Mouse (Mus musculus) cerebellum, adult 8-10 months (tissue): Measurements from ENCODE around the gene D130052B06Rik.

Experiments
- DNase-seq: peaks from one replicate; pipeline ENCODE4 v3.0.0; 2022

D130052B06Rik gene

DNA sequence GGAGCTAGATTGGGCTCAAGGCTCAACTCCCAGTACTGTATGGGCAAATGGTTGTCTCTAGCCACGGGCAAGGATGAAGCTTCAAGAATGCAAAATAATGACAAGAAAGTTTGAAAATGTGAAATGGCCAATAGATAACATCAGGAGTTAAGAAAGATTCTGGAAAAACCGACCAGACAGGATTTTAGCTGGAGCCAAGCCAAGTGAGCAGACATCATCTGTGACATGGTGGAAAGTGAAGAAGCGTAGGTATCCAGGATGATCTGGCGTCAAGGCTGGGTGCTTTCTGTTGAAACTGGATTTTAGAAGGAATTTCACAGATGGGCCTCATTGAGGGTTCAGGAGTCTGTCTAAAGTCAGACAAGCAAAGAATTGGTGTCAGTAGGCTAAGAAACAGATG, at the start of gene D130052B06Rik:
Gene D130052B06Rik, plus strand, starts transcription at position 317 of the 400 bp plus-strand sequence.
- DNase-seq, result no peak

DNA sequence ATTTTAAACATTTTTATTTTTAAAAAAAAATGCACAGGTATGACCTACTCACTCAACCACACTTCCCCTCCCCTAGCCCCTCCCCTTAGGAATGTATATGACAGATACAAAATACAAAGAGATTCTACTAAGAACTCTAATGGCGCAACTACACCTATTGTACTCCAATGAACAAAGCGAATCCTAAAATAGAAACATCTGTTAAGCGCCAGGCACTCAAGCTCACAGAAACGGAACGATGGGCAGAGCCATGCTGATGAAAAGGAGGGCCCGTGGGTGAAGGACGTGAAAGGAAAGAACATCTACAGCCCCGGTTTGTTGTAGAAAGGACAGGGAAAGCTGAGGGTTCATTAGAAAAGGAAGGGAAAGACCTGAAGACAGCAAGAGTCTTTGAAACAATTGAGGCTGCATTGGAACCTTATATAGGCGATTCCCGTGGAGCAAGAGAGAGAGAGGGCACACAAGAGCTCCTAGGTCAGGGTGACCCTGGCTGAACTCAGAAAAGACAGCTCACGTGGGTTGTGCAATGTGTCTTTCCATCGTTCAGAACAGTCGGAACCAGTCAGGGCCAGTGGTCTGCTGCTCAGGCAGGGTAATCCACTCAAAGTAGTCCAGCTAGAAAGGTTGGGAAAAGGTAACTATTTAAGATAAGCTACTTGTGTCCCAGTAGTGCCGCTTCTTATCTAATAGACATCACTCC, 48.1 kb upstream of the D130052B06Rik start:
- no peak for DNase-seq

DNA sequence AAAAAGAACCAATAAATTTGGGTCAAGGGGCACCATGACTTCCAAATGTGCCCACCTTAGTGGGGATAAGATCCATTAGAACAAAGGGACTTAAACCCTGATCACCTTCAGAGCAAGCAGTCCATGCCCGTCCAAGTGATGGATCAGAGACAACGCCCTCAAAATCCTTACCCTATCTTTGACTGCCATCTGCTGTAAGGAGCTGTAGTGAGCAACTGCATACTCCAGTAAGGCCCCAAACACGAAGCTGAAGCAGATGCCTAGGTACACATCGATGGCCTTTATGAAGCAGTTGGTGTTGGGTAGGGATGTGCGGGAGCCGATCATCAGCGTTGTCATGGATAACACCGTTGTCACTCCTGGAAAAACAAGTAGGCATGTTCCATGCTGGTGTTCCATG, 45.0 kb upstream of the D130052B06Rik start:
- peak; percentile 36 for DNase-seq

DNA sequence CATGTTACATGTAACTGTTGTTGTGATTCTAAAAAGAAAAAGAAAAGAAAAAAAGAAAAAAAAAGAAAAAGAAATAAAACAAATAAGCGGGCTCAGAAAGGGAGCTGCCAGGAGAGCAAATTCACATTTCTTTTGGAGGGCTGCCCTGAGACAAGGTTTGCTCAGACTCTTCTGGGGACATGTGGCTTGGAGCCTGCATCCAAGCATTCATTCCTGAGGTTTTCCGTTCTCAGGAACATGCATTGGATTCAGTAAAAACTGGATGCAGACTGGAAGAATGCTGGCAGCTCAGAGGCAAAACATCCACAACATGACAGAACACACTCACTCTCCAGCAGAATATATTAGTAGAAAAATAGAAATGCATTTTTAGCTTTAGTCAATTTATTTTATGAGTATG, 35.2 kb upstream of the D130052B06Rik start:
- no peak for DNase-seq

DNA sequence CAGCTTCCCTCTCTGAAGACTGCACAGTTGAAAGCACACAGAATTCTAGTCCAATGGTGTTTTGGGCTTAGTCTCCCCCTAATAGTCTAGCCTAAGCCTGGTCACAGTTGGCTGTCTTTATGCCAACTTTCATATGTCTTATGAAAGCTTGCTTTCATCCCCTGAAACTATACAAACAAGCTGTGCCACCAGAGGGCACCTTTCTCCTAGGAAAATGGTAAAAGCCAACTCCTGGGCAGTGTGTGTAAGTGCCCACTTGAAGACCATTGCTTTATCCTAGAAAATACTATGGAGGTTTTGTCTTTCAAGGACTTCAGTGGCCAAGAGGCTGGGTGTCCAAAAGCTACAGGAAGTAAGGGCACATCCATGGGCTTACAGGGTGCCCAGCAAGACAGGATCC, 28.7 kb upstream of the D130052B06Rik start:
- no peak for DNase-seq

DNA sequence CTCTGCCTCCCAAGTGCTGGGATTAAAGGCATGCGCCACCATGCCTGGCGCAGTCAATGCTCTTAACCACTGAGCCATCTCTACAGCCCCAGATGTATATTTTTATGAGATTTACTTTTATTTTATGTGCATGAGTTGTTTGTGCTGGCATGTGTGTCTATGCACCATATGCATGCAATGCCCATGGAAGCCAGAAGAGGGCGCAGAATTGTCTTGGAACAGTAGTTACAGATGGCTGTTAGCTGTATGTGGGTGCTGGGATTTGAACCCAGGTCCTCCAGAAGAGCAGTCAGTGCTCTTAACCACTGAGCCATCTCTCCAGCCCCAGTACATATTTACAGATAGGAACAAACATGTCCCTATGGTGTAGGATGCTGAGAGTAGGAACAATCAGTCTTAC, 24.2 kb upstream of the D130052B06Rik start:
- no peak for DNase-seq

DNA sequence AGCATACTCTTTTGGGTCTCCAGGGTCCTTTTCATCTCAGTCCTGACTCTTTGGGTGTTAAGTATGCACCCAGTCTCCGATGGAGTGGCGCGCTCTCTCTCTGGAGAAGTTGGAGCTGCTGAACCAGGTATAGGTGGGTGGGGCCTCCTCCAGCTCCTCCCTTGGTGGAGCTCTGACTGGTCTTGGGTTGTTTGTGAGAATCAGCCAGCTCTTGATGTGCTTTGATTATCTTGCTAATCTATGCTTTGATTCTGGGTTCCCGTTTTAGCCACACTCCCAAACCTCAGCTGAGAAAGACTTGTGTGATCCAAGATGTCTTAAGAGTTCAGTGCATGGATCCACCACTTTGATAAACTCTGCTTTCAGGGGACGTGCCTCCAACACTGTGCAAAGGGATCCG, 20.2 kb upstream of the D130052B06Rik start, which contains the start of gene Gabrp:
Gene Gabrp, minus strand, starts transcription at position 101 of the 400 bp plus-strand sequence.
- no peak for DNase-seq

DNA sequence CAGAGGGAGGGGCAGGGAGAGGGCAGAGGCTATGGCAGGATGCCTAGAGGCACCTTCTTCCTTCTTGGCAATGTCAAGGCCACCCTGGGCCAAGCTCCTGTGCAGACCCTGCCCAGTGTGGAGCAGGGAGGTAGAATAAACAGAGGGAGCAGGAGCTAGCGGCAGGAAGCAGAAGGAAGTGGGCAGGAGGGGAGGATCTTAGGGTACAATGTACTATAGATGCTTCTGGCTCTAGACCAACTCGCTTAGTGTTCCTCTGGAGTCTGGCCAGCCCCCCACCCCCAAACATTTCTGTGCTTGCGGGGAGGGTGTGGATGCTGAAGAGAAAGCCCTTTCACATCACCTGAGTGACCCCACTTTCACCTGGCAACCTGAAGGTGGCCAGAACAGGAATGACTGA, 19.5 kb upstream of the D130052B06Rik start:
- no peak for DNase-seq

DNA sequence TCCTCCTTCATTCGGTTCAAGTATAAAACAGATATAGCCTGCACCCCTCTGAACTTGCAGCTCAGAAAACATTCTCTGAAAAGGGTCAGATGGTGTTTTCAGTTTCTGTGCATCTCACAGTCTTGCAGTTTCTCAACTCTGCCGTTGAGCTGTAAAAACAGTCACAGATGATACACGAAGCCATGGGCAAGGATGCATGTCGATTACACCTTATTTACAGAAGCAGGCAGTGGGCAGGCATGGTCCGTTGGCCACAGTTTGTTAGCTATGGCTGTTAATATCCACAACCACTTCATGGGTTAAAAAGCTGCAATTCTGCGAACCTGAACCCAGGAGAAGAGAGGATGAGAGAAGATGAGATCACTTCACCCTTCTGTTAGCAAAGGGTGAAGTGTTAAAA, 12.5 kb upstream of the D130052B06Rik start:
- no peak for DNase-seq

DNA sequence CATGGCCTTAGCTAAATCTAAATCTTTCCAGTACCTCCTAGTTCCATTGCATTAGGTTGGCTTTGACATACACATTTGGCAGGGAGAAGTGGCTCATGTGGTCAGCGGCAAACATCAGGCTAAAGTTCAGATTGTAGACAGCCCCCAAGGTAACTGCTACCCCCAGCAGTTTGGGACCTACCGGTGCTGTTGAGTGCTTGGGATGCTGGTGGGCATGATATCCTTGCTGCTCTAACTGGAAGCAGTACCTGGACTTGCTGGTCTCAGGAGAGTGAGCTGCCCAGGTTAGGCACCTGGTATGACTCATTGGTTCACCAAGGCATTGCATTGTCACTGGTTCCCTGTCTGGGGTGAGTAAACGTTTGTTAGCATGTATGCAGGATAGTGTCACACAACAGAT, 8.3 kb upstream of the D130052B06Rik start:
- DNase-seq, result no peak

DNA sequence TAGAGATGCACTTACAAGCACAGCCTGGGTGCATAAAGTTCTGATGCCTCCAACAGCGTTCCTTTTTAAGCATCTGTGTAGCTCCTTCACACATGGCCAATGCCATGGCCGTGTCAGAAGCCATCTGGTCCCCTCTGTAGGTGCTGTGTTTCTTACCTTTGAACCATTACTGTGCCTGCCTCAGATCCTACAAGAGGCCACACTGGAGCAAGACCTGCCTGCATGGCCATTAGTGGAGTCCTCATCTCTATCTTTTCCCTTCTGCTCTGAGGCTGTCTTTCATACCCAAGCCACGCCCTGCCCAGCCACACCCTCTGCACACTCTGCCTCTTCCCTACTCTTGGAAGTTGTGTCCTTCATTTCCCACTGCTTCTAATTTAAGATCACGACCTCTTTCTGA, 6.3 kb upstream of the D130052B06Rik start:
- DNase-seq, result no peak

DNA sequence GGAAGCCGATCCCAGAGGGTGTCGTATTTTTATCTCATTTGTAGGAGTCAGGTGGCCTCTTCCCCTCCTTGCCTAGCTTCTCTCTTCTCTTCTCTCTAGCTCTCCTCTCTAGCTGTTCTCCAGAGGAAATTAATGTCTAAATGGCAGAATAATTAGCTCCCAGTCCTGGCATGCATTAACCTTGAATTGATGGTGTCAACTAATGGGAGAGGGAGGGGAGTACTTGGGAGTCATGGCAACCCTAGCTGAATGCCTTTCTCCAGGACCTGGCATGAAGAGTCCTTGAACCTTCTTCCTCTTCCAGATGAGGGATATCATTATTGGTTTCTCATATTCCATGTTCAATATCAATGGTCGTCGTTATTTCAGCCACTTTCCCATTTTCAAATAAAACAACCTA, 2.4 kb upstream of the D130052B06Rik start:
- no peak for DNase-seq

DNA sequence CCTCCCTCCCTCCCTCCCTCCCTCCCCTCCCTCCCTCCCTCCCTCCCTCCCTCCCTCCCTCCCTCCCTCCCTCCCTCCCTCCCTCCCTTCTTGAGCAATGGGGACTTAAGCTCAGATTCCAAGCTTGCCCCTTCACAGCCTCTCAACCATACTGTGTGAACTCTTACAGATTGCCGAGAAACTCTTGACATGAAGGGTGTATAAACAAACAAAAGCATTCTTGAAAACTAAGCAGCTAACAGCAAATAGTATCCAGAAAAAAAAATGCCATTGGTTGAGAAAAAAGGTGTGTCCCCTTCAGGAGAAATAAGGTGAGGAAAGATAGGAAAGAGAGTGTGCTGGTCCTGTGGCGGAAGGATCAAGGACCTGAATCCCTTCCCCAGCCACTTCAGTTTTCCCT, 4.1 kb downstream of the D130052B06Rik start:
- no peak for DNase-seq

DNA sequence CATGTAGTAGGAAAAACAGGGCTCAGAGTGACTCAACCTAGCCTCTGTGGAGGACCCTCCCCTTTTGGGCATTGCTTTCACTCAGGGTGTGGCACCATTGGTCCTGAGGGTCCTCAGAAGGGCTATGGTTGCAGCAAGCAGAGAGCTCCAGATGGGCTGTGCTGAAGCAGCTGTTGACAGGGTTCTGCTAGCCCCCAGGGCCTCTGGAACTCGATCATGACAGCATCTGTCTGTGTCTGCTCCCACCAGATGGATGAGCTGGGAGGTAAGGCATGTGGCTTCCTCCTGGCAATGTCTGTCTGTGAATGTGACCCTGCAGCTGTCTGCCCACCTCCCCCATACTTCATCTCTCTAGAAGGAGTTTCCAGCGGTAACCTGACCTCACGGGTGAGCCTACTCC, 8.7 kb downstream of the D130052B06Rik start:
- no peak for DNase-seq

DNA sequence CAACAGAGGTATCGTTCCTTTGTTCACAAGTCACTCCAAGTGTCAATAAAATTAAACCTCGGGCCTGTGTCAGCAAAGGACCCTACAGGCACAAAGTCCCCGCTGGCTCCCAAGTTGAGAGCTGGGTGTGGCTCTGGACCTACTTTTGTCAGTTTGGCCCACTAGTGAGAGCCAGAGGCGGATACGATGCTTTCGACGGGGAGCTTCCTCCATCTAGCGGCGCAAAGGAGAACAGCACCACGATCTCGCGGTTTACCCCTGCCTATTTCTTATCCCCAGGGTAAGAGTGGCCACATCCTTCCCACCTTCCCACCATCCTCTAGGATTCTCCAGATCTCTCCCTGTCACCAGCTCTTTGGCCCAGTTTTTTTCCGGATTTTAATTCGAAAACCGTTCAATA, 15.1 kb downstream of the D130052B06Rik start:
- peak; percentile 61 for DNase-seq

DNA sequence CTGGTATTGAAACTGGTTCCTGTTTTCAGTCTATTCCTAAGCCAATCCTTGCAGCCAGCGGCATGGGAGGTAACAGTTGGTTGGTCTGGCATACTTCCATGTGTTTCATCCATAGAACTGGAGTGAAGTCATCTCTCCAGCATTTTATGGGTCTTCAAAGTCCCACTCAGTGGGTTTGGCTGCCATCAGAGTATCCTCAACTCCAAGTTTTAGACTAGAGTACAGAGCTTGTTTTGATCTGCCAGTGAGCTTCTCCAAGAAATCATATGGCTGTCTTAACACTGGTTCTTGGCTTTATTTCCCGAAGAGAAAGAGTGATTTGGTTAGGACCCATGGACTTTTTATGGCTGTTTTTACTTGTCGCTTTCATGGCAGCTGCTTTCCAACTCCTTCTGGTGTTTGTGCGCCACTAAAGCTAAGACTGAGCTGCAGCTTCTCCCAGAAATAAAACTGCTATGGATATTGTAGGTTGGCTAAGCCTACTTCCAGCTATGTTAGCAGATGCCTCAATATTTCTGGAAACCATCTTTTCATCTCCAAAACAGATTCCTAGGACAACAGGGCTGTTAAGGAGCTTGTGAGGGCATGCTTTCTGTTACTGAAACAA, 28.1 kb downstream of the D130052B06Rik start:
- DNase-seq, result no peak

DNA sequence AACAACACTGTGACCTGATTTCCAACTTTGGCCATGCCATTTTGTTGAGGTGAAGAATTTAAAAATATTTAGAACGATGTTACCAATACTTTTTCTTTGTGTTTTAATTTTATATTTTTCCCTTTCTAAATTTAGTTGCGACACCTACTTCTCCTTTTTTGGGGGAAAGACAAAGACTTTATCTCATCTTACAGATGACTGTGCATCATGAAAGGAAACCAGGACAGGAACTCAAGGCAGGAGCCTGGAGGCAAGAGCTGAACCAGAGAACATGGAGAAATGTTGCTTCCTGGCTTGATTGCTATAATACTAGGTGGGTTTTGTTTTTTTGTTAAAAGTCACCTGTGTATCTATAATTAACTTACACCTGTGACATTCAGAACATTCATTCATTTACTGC, 38.0 kb downstream of the D130052B06Rik start:
- DNase-seq, result no peak

DNA sequence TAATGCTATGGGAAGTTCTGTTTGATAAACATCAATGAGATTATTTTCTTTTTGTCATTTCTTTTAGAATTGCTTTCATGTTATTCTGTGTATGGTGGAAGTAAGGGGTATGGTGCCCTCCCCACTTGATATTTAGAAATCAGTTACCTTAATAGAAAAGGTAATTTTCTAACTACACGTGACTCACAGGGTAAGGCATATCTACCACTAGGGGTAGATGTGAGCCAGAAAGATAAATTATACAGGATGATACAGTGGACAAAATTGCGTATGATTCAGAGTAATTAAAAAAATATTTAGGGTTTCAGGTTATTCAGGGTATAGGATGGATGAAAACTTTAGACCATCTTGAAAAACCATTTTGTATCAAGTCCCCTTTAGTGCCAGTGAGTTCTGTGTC, 50.3 kb downstream of the D130052B06Rik start:
- no peak for DNase-seq

DNA sequence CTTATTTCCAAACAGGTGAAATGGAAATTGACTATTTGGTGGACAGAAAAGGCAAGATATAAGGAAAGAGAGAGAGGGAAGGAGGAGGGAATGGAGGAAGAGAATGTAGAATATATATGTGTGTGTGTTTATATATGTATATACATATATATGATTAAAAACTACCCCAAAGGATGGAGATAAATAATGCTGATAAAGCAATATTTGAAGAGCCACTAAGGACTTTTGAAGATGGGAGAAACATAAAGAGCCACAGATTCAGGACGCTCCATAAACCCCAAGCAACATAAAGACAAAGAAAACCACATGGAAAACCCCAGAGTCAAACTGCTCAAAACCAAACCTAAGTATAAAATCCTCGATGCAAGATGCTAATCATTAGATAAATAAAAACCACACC, 55.4 kb downstream of the D130052B06Rik start:
- DNase-seq, result no peak

DNA sequence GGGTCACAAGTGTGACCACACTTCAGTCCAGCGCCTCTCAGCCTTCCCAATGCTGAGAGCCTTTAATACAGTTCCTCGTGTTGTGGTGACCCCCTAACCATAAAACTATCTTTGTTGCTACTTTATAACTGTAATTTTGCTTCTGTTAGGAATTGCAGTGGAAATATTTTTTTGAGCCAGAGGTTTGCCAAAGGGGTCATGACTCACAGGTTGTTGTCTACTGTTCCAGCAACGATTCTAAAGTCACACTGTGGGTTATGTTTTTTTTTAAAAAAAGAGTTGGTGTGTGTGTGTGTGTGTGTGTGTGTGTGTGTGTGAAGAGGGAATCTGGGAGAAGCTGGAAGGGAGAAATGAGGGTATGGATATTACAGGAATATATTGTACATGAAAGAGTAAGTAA, 56.1 kb downstream of the D130052B06Rik start:
- DNase-seq, result no peak

DNA sequence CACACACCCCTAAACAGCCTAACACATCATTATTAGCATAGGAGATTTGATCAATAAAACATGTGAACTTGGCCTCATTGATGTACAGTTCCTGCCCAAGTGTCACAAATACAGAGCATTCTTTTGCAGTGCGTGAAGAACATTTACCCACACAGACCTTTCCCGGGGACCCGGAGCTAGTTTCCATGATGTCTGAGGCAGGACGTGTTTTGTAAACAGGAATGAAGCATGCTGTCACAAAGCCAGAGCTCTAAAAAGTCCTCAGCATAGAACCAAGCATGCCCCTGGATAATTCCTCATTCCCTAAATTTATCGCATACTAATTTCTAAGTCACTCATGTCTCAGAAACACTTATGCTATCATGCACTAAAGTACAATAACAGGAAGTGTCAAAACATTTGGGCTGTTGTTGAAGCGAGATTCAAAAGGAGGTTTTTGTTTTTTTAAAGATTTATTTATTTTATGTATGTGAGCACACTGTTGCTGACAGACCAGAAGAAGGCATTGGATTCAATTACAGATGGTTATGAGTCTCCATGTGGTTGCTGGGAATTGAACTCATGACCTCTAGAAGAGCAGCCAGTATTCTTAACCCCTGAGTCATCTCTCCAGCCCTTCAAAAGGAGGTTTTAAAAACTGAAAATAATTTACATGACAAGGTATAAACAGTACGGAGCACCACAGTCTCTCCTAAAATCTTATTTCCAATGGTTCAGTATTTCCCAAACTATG, 56.9 kb downstream of the D130052B06Rik start:
- no peak for DNase-seq

DNA sequence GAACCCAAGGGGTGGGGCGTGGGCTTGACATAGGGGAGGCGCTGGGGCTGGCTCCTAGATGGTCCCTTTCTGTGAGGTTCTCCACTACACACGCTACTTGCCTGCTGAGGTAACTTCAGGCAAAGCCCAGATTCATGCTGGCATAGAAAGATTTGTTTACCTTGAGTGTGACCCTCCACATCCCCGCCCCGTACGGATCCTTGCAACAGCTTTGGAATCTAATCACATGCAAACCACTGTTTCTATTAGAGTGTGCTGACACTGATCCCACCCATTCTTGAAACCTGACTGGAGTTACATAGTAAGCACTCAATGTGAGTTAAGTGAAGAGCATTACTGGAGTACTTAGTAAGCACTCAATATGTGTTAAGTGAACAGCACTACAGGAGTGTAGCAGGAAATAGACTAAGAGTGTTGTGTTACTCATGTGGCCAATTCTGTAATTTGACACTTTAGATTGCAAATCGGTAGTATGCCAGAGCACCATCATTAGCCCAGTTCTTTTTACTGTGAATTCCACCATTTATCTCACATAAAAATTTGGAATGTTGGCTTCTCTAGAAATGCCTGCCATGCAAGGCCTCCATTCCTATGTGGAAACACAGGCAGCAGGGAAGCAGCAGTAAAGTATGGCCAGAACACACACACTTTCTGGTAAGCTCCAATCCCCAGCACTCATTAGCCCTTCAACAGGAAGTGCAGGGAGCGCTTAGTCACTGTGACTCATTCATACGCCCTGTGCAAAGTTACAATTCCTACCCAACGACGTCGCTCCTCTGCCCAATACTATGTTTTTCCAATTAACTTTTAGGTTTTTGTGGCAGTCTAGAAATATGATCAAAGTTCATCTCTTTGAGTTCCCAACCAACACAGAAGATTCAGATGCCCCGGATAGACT, 61.2 kb downstream of the D130052B06Rik start:
- DNase-seq, result no peak

DNA sequence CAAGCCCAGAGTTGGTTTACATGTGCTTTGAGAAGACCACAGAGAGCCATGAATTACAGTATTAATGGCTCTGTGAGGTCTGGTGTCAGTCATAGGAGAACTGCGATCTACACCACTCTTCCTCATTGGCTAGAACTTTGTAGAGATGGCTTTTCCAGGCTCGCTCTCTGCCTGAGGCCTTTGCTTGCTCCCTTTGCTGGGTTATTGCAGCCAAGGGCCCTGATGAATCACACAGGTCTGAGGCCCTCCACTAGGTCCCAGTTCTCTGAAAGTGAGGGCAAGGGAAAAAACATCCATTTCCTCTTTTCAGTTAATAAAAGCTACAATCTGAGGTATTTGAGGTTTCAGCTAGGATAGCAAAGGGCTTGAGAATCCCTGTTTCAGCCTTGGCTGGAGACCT, 64.5 kb downstream of the D130052B06Rik start:
- DNase-seq, result no peak
